Mouse (Mus musculus) kidney, embryonic 15.5 days (tissue): ENCODE results near the gene B4galnt3. TPM values are rescaled to one million over a fixed set of nuclear protein-coding genes. Genes with fewer than 3 reads are reported as not detected.

Experiments used
- ATAC-seq: fragments of 200-750 bp; cut with Nextera tagmentation; replicated peaks from 2 replicates; pipeline ENCODE4 v1.8.0; 2017; ENCODE audit warnings: moderate TSS enrichment; ENCODE audit not compliant: low FRiP score
- H3K27ac ChIP-seq: fragments of 300-500 bp; sonication (generic); 2 replicates; pipeline ENCODE4 v1.5.1; 2015; ENCODE audit warnings: mild to moderate bottlenecking, inconsistent platforms
- H3K27me3 ChIP-seq: fragments of 300-500 bp; sonication (generic); 2 replicates; pipeline ENCODE4 v1.6.1; 2015; ENCODE audit warnings: inconsistent platforms
- H3K36me3 ChIP-seq: fragments of 300-500 bp; sonication (generic); 2 replicates; pipeline ENCODE4 v1.6.1; 2015; ENCODE audit warnings: inconsistent platforms
- H3K4me1 ChIP-seq: fragments of 300-500 bp; sonication (generic); 2 replicates; pipeline ENCODE4 v1.6.1; 2015; ENCODE audit warnings: inconsistent platforms
- H3K4me2 ChIP-seq: fragments of 300-500 bp; sonication (generic); 2 replicates; pipeline ENCODE4 v1.6.1; 2015; ENCODE audit warnings: moderate library complexity, mild to moderate bottlenecking, inconsistent platforms
- H3K4me3 ChIP-seq: fragments of 300-500 bp; sonication (generic); replicated peaks from 2 replicates; pipeline ENCODE4 v1.5.1; 2015; ENCODE audit warnings: mild to moderate bottlenecking, inconsistent platforms
- H3K9ac ChIP-seq: fragments of 300-500 bp; sonication (generic); 2 replicates; pipeline ENCODE4 v1.6.1; 2015; ENCODE audit warnings: mild to moderate bottlenecking, inconsistent platforms
- H3K9me3 ChIP-seq: fragments of 300-500 bp; sonication (generic); replicated peaks from 2 replicates; pipeline ENCODE4 v1.6.1; 2016; ENCODE audit warnings: inconsistent platforms
- WGBS: fragments of 180-500 bp; shearing (Covaris S2); methylation state at CpG from one replicate; pipeline ENCODE4 v1.1.7; 2015; ENCODE audit warnings: mixed read lengths; 5-methylcytosine and 5-hydroxymethylcytosine counted together
- polyA plus RNA-seq: library from polyadenylated mRNA; unstranded; fragments of >200 nt; fragmentation: Nextera tagmentation; extraction: Ambion mirVana; gene quantifications from 2 replicates; pipeline ENCODE4 v1.2.1, GENCODE M21; 2015

The B4galnt3 gene
- polyA plus RNA-seq, 1 experiment from 2014 or later, result 2.2 TPM

- WGBS, result 15% methylated on average over 6 of the region's 6 CpGs
- peaks cover 19% of the 10 kb centered on the region for H3K4me1 ChIP-seq
- H3K4me2 ChIP-seq, result no peak overlapping the region
- peak overlapping the region; percentile 38 for H3K27ac ChIP-seq
- peak; percentile 57 for ATAC-seq
- H3K9me3 ChIP-seq, result no peaks in the 10 kb centered on the region
- no peak overlapping the region for H3K9ac ChIP-seq
- no peaks in the 10 kb centered on the region for H3K27me3 ChIP-seq
- no peak overlapping the region for H3K4me3 ChIP-seq
- no peaks in the 10 kb centered on the region for H3K36me3 ChIP-seq
Measured at GRCm38 (mm10) chr6:120264151-120264550, 30.2 kb downstream of the B4galnt3 start.

- peak; percentile 61 for ATAC-seq
- H3K27ac ChIP-seq, result peak overlapping the region; percentile 38
- no peak overlapping the region for H3K9ac ChIP-seq
- H3K27me3 ChIP-seq, result no peaks in the 10 kb centered on the region
- no peaks in the 10 kb centered on the region for H3K36me3 ChIP-seq
- H3K9me3 ChIP-seq, result no peaks in the 10 kb centered on the region
- no peak overlapping the region for H3K4me2 ChIP-seq
- peaks cover 19% of the 10 kb centered on the region for H3K4me1 ChIP-seq
- WGBS, result 56% methylated on average over 7 of the region's 7 CpGs
- H3K4me3 ChIP-seq, result no peak overlapping the region
Measured at GRCm38 (mm10) chr6:120263608-120264007, 30.8 kb downstream of the B4galnt3 start.

- H3K9me3 ChIP-seq, result no peaks in the 10 kb centered on the region
- H3K9ac ChIP-seq, result no peak overlapping the region
- no peaks in the 10 kb centered on the region for H3K27me3 ChIP-seq
- no peak; the same call in 1 of the 2 replicates for ATAC-seq
- no peak overlapping the region for H3K4me2 ChIP-seq
- peak overlapping the region; percentile 38 for H3K27ac ChIP-seq
- H3K36me3 ChIP-seq, result no peaks in the 10 kb centered on the region
- H3K4me3 ChIP-seq, result no peak overlapping the region
- H3K4me1 ChIP-seq, result peaks cover 19% of the 10 kb centered on the region
- WGBS, result 53% methylated on average over 12 of the region's 12 CpGs
Measured at GRCm38 (mm10) chr6:120262886-120263531, 31.4 kb downstream of the B4galnt3 start.

- WGBS, result 68% methylated on average over 9 of the region's 9 CpGs
Measured at GRCm38 (mm10) chr6:120259481-120259880, 34.9 kb downstream of the B4galnt3 start.

GRCm38 (mm10) chr6:120256431-120256935 is 37.9 kb downstream of the B4galnt3 start:
- Histone ChIP-seq H3K27me3 (no peaks in the 10 kb centered on the region), H3K4me2 (no peak overlapping the region), H3K27ac (peak overlapping the region; percentile 87; the same call in 1 of the 2 replicates), H3K9ac (no peak overlapping the region), H3K4me1 (peaks cover 21% of the 10 kb centered on the region), H3K4me3 (no peak overlapping the region), H3K9me3 (no peaks in the 10 kb centered on the region), H3K36me3 (no peaks in the 10 kb centered on the region)
- ATAC-seq, result no peak
- 60% methylated on average over 5 of the region's 5 CpGs for WGBS

More at GRCm38 (mm10) chr6:120259481-120259880, 34.9 kb downstream of the B4galnt3 start:
- no peak for ATAC-seq
- no peaks in the 10 kb centered on the region for H3K36me3 ChIP-seq
- H3K27ac ChIP-seq, result no peak overlapping the region
- H3K4me1 ChIP-seq, result peaks cover 38% of the 10 kb centered on the region
- H3K9me3 ChIP-seq, result no peaks in the 10 kb centered on the region
- no peak overlapping the region for H3K9ac ChIP-seq
- no peak overlapping the region for H3K4me3 ChIP-seq
- no peak overlapping the region for H3K4me2 ChIP-seq
- no peaks in the 10 kb centered on the region for H3K27me3 ChIP-seq

GRCm38 (mm10) chr6:120255701-120256100 is 38.7 kb downstream of the B4galnt3 start:
- H3K9me3 ChIP-seq, result no peaks in the 10 kb centered on the region
- 68% methylated on average over 12 of the region's 12 CpGs for WGBS
- H3K36me3 ChIP-seq, result no peaks in the 10 kb centered on the region
- peaks cover 21% of the 10 kb centered on the region for H3K4me1 ChIP-seq
- no peak overlapping the region for H3K4me3 ChIP-seq
- peak overlapping the region; percentile 87 for H3K27ac ChIP-seq
- ATAC-seq, result no peak
- no peak overlapping the region for H3K9ac ChIP-seq
- H3K4me2 ChIP-seq, result no peak overlapping the region
- no peaks in the 10 kb centered on the region for H3K27me3 ChIP-seq

GRCm38 (mm10) chr6:120255144-120255543 is 39.2 kb downstream of the B4galnt3 start:
- H3K27me3 ChIP-seq, result no peaks in the 10 kb centered on the region
- H3K4me1 ChIP-seq, result peaks cover 21% of the 10 kb centered on the region
- WGBS, result 55% methylated on average over 4 of the region's 4 CpGs
- no peaks in the 10 kb centered on the region for H3K36me3 ChIP-seq
- H3K4me3 ChIP-seq, result no peak overlapping the region
- no peaks in the 10 kb centered on the region for H3K9me3 ChIP-seq
- no peak overlapping the region for H3K9ac ChIP-seq
- no peak overlapping the region for H3K4me2 ChIP-seq
- ATAC-seq, result peak; percentile 79
- peak overlapping the region; percentile 87 for H3K27ac ChIP-seq

- peak; percentile 85 for ATAC-seq
- no peak overlapping the region for H3K9ac ChIP-seq
- H3K9me3 ChIP-seq, result no peaks in the 10 kb centered on the region
- no peak overlapping the region for H3K4me3 ChIP-seq
- no peak overlapping the region for H3K4me2 ChIP-seq
- no peaks in the 10 kb centered on the region for H3K36me3 ChIP-seq
- 52% methylated on average over 4 of the region's 4 CpGs for WGBS
- H3K4me1 ChIP-seq, result peaks cover 21% of the 10 kb centered on the region
- peak overlapping the region; percentile 87 for H3K27ac ChIP-seq
- H3K27me3 ChIP-seq, result no peaks in the 10 kb centered on the region
Measured at GRCm38 (mm10) chr6:120254640-120255039, 39.7 kb downstream of the B4galnt3 start.

GRCm38 (mm10) chr6:120252741-120253140 is 41.6 kb downstream of the B4galnt3 start:
- H3K4me1 ChIP-seq, result peaks cover 21% of the 10 kb centered on the region
- ATAC-seq, result no peak
- H3K4me3 ChIP-seq, result no peak overlapping the region
- no peak overlapping the region for H3K4me2 ChIP-seq
- WGBS, result 88% methylated on average over 2 of the region's 2 CpGs
- no peak overlapping the region for H3K27ac ChIP-seq
- H3K9me3 ChIP-seq, result no peaks in the 10 kb centered on the region
- H3K36me3 ChIP-seq, result no peaks in the 10 kb centered on the region
- H3K27me3 ChIP-seq, result no peaks in the 10 kb centered on the region
- no peak overlapping the region for H3K9ac ChIP-seq

GRCm38 (mm10) chr6:120251010-120251409 is 43.3 kb downstream of the B4galnt3 start:
- Histone ChIP-seq H3K27me3 (no peaks in the 10 kb centered on the region), H3K9ac (no peak overlapping the region), H3K4me2 (no peak overlapping the region), H3K4me3 (no peak overlapping the region), H3K4me1 (peaks cover 14% of the 10 kb centered on the region), H3K36me3 (no peaks in the 10 kb centered on the region), H3K9me3 (no peaks in the 10 kb centered on the region), H3K27ac (no peak overlapping the region)
- WGBS, result 68% methylated on average over 7 of the region's 7 CpGs
- no peak for ATAC-seq

GRCm38 (mm10) chr6:120249831-120250230 is 44.5 kb downstream of the B4galnt3 start:
- peaks cover 4% of the 10 kb centered on the region for H3K4me1 ChIP-seq
- H3K4me2 ChIP-seq, result no peak overlapping the region
- H3K36me3 ChIP-seq, result no peaks in the 10 kb centered on the region
- no peak for ATAC-seq
- H3K27me3 ChIP-seq, result no peaks in the 10 kb centered on the region
- no peak overlapping the region for H3K9ac ChIP-seq
- H3K9me3 ChIP-seq, result no peaks in the 10 kb centered on the region
- H3K27ac ChIP-seq, result no peak overlapping the region
- 78% methylated on average over 5 of the region's 5 CpGs for WGBS
- H3K4me3 ChIP-seq, result no peak overlapping the region

GRCm38 (mm10) chr6:120246676-120247075 is 47.7 kb downstream of the B4galnt3 start:
- Histone ChIP-seq H3K27ac (no peak overlapping the region), H3K4me2 (no peak overlapping the region), H3K4me3 (no peak overlapping the region), H3K4me1 (0 out of 2 replicates have a peak, but pooled peaks cover 8% of the 10 kb centered on the region), H3K9me3 (no peaks in the 10 kb centered on the region), H3K9ac (no peak overlapping the region), H3K36me3 (no peaks in the 10 kb centered on the region), H3K27me3 (no peaks in the 10 kb centered on the region)
- WGBS, result 82% methylated on average over 5 of the region's 5 CpGs
- no peak for ATAC-seq
